Mouse (Mus musculus): ENCODE measurements around the gene Nudt16l1. TPM values are rescaled to one million over a fixed set of nuclear protein-coding genes. Genes with fewer than 3 reads are reported as not detected.

Gene Nudt16l1
- 100 to 1,000 TPM; 105 to 110 TPM for total RNA-seq (2021)
- long read RNA-seq, experiment 1, transcript Nudt16l1-204 (2 exons, 660 nt): minor isoform, 8 of 133 reads
- long read RNA-seq, experiment 1, transcript Nudt16l1-205 (3 exons, 1,618 nt): major isoform, 105 of 133 reads
- long read RNA-seq, experiment 1, partial matches to known transcripts: 8 of 133 reads
- long read RNA-seq, experiment 1, other reads (novel, unspliced or antisense): 9 of 133 reads
- long read RNA-seq, experiment 2, transcript Nudt16l1-204 (2 exons, 660 nt): minor isoform, 11 of 145 reads
- long read RNA-seq, experiment 2, transcript Nudt16l1-205 (3 exons, 1,618 nt): major isoform, 116 of 145 reads
- long read RNA-seq, experiment 2, partial matches to known transcripts: 0 of 145 reads
- long read RNA-seq, experiment 2, other reads (novel, unspliced or antisense): 14 of 145 reads

GRCm38 (mm10) chr16:4938461-4938860, at the start of gene Nudt16l1:
Nudt16l1 (plus strand) TSS chr16:4938761.
- no peak for DNase-seq (ENCODE audit: low spot score in 2 of 2)

GRCm38 (mm10) chr16:4890201-4890709, 48.3 kb upstream of the Nudt16l1 start:
- DNase-seq (ENCODE audit: low spot score in 2 of 2): no peak

- no peak for DNase-seq (ENCODE audit: low spot score in 2 of 2)
Observed at GRCm38 (mm10) chr16:4892171-4892570, 46.4 kb upstream of the Nudt16l1 start.

GRCm38 (mm10) chr16:4894201-4894908, 44.2 kb upstream of the Nudt16l1 start:
- no peak for DNase-seq (ENCODE audit: low spot score in 2 of 2)

GRCm38 (mm10) chr16:4896249-4897027, 42.1 kb upstream of the Nudt16l1 start:
- DNase-seq (ENCODE audit: low spot score in 2 of 2): no peak

GRCm38 (mm10) chr16:4897146-4897730, 41.3 kb upstream of the Nudt16l1 start:
- DNase-seq (ENCODE audit: low spot score in 2 of 2): no peak

GRCm38 (mm10) chr16:4898881-4899280, 39.7 kb upstream of the Nudt16l1 start:
- DNase-seq (ENCODE audit: low spot score in 2 of 2): no peak

- DNase-seq (ENCODE audit: low spot score in 2 of 2): no peak
Observed at GRCm38 (mm10) chr16:4899711-4900110, 38.9 kb upstream of the Nudt16l1 start.

GRCm38 (mm10) chr16:4901167-4901566, 37.4 kb upstream of the Nudt16l1 start:
- no peak for DNase-seq (ENCODE audit: low spot score in 2 of 2)

GRCm38 (mm10) chr16:4902390-4902789, 36.2 kb upstream of the Nudt16l1 start:
- DNase-seq (ENCODE audit: low spot score in 2 of 2): no peak

- DNase-seq (ENCODE audit: low spot score in 2 of 2): no peak
Observed at GRCm38 (mm10) chr16:4903491-4904102, 35.0 kb upstream of the Nudt16l1 start.

- no peak for DNase-seq (ENCODE audit: low spot score in 2 of 2)
Observed at GRCm38 (mm10) chr16:4904878-4905277, 33.7 kb upstream of the Nudt16l1 start.

- no peak for DNase-seq (ENCODE audit: low spot score in 2 of 2)
Observed at GRCm38 (mm10) chr16:4905591-4905990, 33.0 kb upstream of the Nudt16l1 start.

- DNase-seq (ENCODE audit: low spot score in 2 of 2): no peak
Observed at GRCm38 (mm10) chr16:4906559-4906958, 32.0 kb upstream of the Nudt16l1 start.

- no peak for DNase-seq (ENCODE audit: low spot score in 2 of 2)
Observed at GRCm38 (mm10) chr16:4907386-4907785, 31.2 kb upstream of the Nudt16l1 start.

- no peak for DNase-seq (ENCODE audit: low spot score in 2 of 2)
Observed at GRCm38 (mm10) chr16:4907972-4908371, 30.6 kb upstream of the Nudt16l1 start.

GRCm38 (mm10) chr16:4909745-4910144, 28.8 kb upstream of the Nudt16l1 start:
- DNase-seq (ENCODE audit: low spot score in 2 of 2): no peak

GRCm38 (mm10) chr16:4910758-4911157, 27.8 kb upstream of the Nudt16l1 start:
- no peak for DNase-seq (ENCODE audit: low spot score in 2 of 2)

- no peak for DNase-seq (ENCODE audit: low spot score in 2 of 2)
Observed at GRCm38 (mm10) chr16:4912074-4912648, 26.4 kb upstream of the Nudt16l1 start.

Measured in adrenal gland, postnatal 4 days (tissue).